Mouse (Mus musculus): Measurements from ENCODE around the gene Pdgfc. TPM values are rescaled to one million over a fixed set of nuclear protein-coding genes. Genes with fewer than 3 reads are reported as not detected.

Gene Pdgfc
- total and polyA plus RNA-seq, 2 experiments from 2014 or later = 3.5 to 3.7 TPM

- Histone ChIP-seq H3K27ac (ENCODE audit: low read depth, low read length) (no peak overlapping the region), H3K4me2 (ENCODE audit: low read depth, low read length, poor library complexity, severe bottlenecking) (no peak overlapping the region), H3K9ac (replicated peaks; ENCODE audit: low read length, poor library complexity, severe bottlenecking) (no peak overlapping the region), H3K36me3 (ENCODE audit: insufficient read depth, low read length) (no peaks in the 10 kb centered on the region), H3K27me3 (ENCODE audit: insufficient read depth, low read length) (no peaks in the 10 kb centered on the region), H3K9me3 (ENCODE audit: low read length) (no peaks in the 10 kb centered on the region), H3K4me1 (ENCODE audit: insufficient read depth, low read length) (no peaks in the 10 kb centered on the region), H3K4me3 (ENCODE audit: low read depth, low read length) (no peak overlapping the region)
- ATAC-seq (ENCODE audit: low FRiP score) (no peak), DNase-seq (ENCODE audit: low spot score) (no peak)
- TF ChIP-seq CTCF (IDR thresholded peaks at IDR 0.05) = no peak
Observed at GRCm38 (mm10) chr3:81051522-81051921, 15.3 kb downstream of the Pdgfc start.

- no peaks in the 10 kb centered on the region for H3K9me3 ChIP-seq (ENCODE audit: low read length)
- ATAC-seq (ENCODE audit: low FRiP score) = no peak
- DNase-seq (ENCODE audit: low spot score) = no peak
- no peak overlapping the region for H3K27ac ChIP-seq (ENCODE audit: low read depth, low read length)
- H3K27me3 ChIP-seq (ENCODE audit: insufficient read depth, low read length) = no peaks in the 10 kb centered on the region
- WGBS = 81% methylated on average over 6 of the region's 6 CpGs
- H3K4me1 ChIP-seq (ENCODE audit: insufficient read depth, low read length) = no peaks in the 10 kb centered on the region
- no peak overlapping the region for H3K4me2 ChIP-seq (ENCODE audit: low read depth, low read length, poor library complexity, severe bottlenecking)
- no peaks in the 10 kb centered on the region for H3K36me3 ChIP-seq (ENCODE audit: insufficient read depth, low read length)
- no peak for TF ChIP-seq CTCF (IDR thresholded peaks at IDR 0.05)
- no peak overlapping the region for H3K4me3 ChIP-seq (ENCODE audit: low read depth, low read length)
- H3K9ac ChIP-seq (replicated peaks; ENCODE audit: low read length, poor library complexity, severe bottlenecking) = no peak overlapping the region
Observed at GRCm38 (mm10) chr3:81052422-81052821, 16.2 kb downstream of the Pdgfc start.

- H3K27ac ChIP-seq (ENCODE audit: low read depth, low read length) = no peak overlapping the region
- ATAC-seq (ENCODE audit: low FRiP score) (no peak), DNase-seq (ENCODE audit: low spot score) (no peak)
- H3K4me1 ChIP-seq (ENCODE audit: insufficient read depth, low read length) = no peaks in the 10 kb centered on the region
- no peak overlapping the region for H3K9ac ChIP-seq (replicated peaks; ENCODE audit: low read length, poor library complexity, severe bottlenecking)
- no peaks in the 10 kb centered on the region for H3K9me3 ChIP-seq (ENCODE audit: low read length)
- H3K4me2 ChIP-seq (ENCODE audit: low read depth, low read length, poor library complexity, severe bottlenecking) = no peak overlapping the region
- no peaks in the 10 kb centered on the region for H3K27me3 ChIP-seq (ENCODE audit: insufficient read depth, low read length)
- no peak overlapping the region for H3K4me3 ChIP-seq (ENCODE audit: low read depth, low read length)
- no peak for TF ChIP-seq CTCF (IDR thresholded peaks at IDR 0.05)
- no peaks in the 10 kb centered on the region for H3K36me3 ChIP-seq (ENCODE audit: insufficient read depth, low read length)
Observed at GRCm38 (mm10) chr3:81054074-81054473, 17.9 kb downstream of the Pdgfc start.

GRCm38 (mm10) chr3:81057719-81058118 lies 21.5 kb downstream of the Pdgfc start:
- Histone ChIP-seq H3K27me3 (ENCODE audit: insufficient read depth, low read length) (no peaks in the 10 kb centered on the region), H3K9ac (replicated peaks; ENCODE audit: low read length, poor library complexity, severe bottlenecking) (no peak overlapping the region), H3K4me3 (ENCODE audit: low read depth, low read length) (no peak overlapping the region), H3K4me1 (ENCODE audit: insufficient read depth, low read length) (no peaks in the 10 kb centered on the region), H3K27ac (ENCODE audit: low read depth, low read length) (no peak overlapping the region), H3K9me3 (ENCODE audit: low read length) (no peaks in the 10 kb centered on the region), H3K4me2 (ENCODE audit: low read depth, low read length, poor library complexity, severe bottlenecking) (no peak overlapping the region), H3K36me3 (ENCODE audit: insufficient read depth, low read length) (no peaks in the 10 kb centered on the region)
- DNase-seq (ENCODE audit: low spot score) (no peak), ATAC-seq (ENCODE audit: low FRiP score) (no peak)
- WGBS = 86% methylated on average over 1 of the region's 1 CpGs
- no peak for TF ChIP-seq CTCF (IDR thresholded peaks at IDR 0.05)

- no peak overlapping the region for H3K4me2 ChIP-seq (ENCODE audit: low read depth, low read length, poor library complexity, severe bottlenecking)
- no peaks in the 10 kb centered on the region for H3K36me3 ChIP-seq (ENCODE audit: insufficient read depth, low read length)
- ATAC-seq (ENCODE audit: low FRiP score) (no peak), DNase-seq (ENCODE audit: low spot score) (no peak)
- H3K9ac ChIP-seq (replicated peaks; ENCODE audit: low read length, poor library complexity, severe bottlenecking) = no peak overlapping the region
- H3K9me3 ChIP-seq (ENCODE audit: low read length) = no peaks in the 10 kb centered on the region
- H3K4me1 ChIP-seq (ENCODE audit: insufficient read depth, low read length) = no peaks in the 10 kb centered on the region
- WGBS = 49% methylated on average over 4 of the region's 4 CpGs
- no peak overlapping the region for H3K27ac ChIP-seq (ENCODE audit: low read depth, low read length)
- TF ChIP-seq CTCF (IDR thresholded peaks at IDR 0.05) = no peak
- no peak overlapping the region for H3K4me3 ChIP-seq (ENCODE audit: low read depth, low read length)
- H3K27me3 ChIP-seq (ENCODE audit: insufficient read depth, low read length) = no peaks in the 10 kb centered on the region
Observed at GRCm38 (mm10) chr3:81058527-81059031, 22.4 kb downstream of the Pdgfc start.

GRCm38 (mm10) chr3:81068550-81068949 lies 32.3 kb downstream of the Pdgfc start:
- H3K27ac ChIP-seq (ENCODE audit: low read depth, low read length) = no peak overlapping the region
- H3K4me3 ChIP-seq (ENCODE audit: low read depth, low read length) = no peak overlapping the region
- H3K4me2 ChIP-seq (ENCODE audit: low read depth, low read length, poor library complexity, severe bottlenecking) = no peak overlapping the region
- no peak for TF ChIP-seq CTCF (IDR thresholded peaks at IDR 0.05)
- DNase-seq (ENCODE audit: low spot score) (peak; percentile 15), ATAC-seq (ENCODE audit: low FRiP score) (no peak)
- H3K9ac ChIP-seq (replicated peaks; ENCODE audit: low read length, poor library complexity, severe bottlenecking) = no peak overlapping the region
- no peaks in the 10 kb centered on the region for H3K4me1 ChIP-seq (ENCODE audit: insufficient read depth, low read length)
- WGBS = 38% methylated on average over 2 of the region's 2 CpGs
- no peaks in the 10 kb centered on the region for H3K36me3 ChIP-seq (ENCODE audit: insufficient read depth, low read length)
- no peaks in the 10 kb centered on the region for H3K9me3 ChIP-seq (ENCODE audit: low read length)
- H3K27me3 ChIP-seq (ENCODE audit: insufficient read depth, low read length) = no peaks in the 10 kb centered on the region
